35 mouse cellular contexts compared by ENCODE assay signal in genomic region chr5:30681970-30682369, GRCm38 (mm10). TPM values are rescaled to one million over a fixed set of nuclear protein-coding genes. Genes with fewer than 3 reads are reported as not detected.
"Had no signal": no experiment of that assay in that cellular context is flagged by ENCODE, and none has a peak within 500 bp of the region (broad histone marks: within the 10 kb centered on the region; RNA-seq: fewer than 3 reads in every experiment).

No protein-coding gene starts in this region.

- H3K9ac ChIP-seq: heart, embryonic 13.5 days; heart, embryonic 15.5 days; hindbrain, embryonic 12.5 days; hindbrain, embryonic 13.5 days; hindbrain, embryonic 14.5 days; hindbrain, embryonic 15.5 days; intestine, embryonic 15.5 days; kidney, embryonic 15.5 days had no signal

- H3K36me3 ChIP-seq: heart, embryonic 15.5 days; hindbrain, embryonic 12.5 days; hindbrain, embryonic 13.5 days; hindbrain, embryonic 15.5 days; intestine, embryonic 15.5 days had no signal

- H3K4me2 ChIP-seq: heart, embryonic 13.5 days; heart, embryonic 15.5 days; hindbrain, embryonic 12.5 days; hindbrain, embryonic 13.5 days; hindbrain, embryonic 14.5 days; hindbrain, embryonic 15.5 days; intestine, embryonic 15.5 days; kidney, embryonic 15.5 days had no signal

- H3K27ac ChIP-seq: heart, embryonic 10.5 days; heart, embryonic 13.5 days; heart, embryonic 15.5 days; hindbrain, embryonic 10.5 days; hindbrain, embryonic 12.5 days; hindbrain, embryonic 13.5 days; hindbrain, embryonic 14.5 days; hindbrain, embryonic 15.5 days; hindbrain, postnatal 0 days; intestine, embryonic 15.5 days; kidney, embryonic 15.5 days; kidney, postnatal 0 days; layer of hippocampus, adult 2 months; left cerebral cortex, adult 2 months had no signal

- H3K4me1 ChIP-seq: heart, embryonic 10.5 days; heart, embryonic 13.5 days; heart, embryonic 15.5 days; hindbrain, embryonic 12.5 days; hindbrain, embryonic 13.5 days; hindbrain, embryonic 15.5 days; intestine, embryonic 15.5 days; kidney, embryonic 15.5 days had no signal

- ATAC-seq: hindbrain, embryonic 16.5 days; hindbrain, postnatal 0 days; inflammation-experienced regulatory T-cells, adult 6 months; intestine, embryonic 15.5 days; intestine, embryonic 16.5 days; intestine, postnatal 0 days had no signal

- H3K9me3 ChIP-seq: heart, embryonic 10.5 days; heart, embryonic 13.5 days; heart, embryonic 15.5 days; hindbrain, embryonic 10.5 days; hindbrain, embryonic 12.5 days; hindbrain, embryonic 13.5 days; hindbrain, embryonic 15.5 days; intestine, embryonic 15.5 days; kidney, embryonic 15.5 days had no signal

- DNase-seq: heart, postnatal 10 days; heart, postnatal 14 days; heart, postnatal 36 days; heart, postnatal 4 days; kidney, adult 11 months; kidney, adult 18-20 months; kidney, adult 2 months; kidney, adult 8-10 months; kidney, adult 9 months; kidney, postnatal 10 days; kidney, postnatal 14 days; kidney, postnatal 25 days; kidney, postnatal 36 days; kidney, postnatal 4 days; layer of hippocampus, adult 9-11 months; layer of hippocampus, postnatal 36 days had no signal

- H3K4me3 ChIP-seq: heart, embryonic 10.5 days; heart, embryonic 13.5 days; heart, embryonic 15.5 days; hindbrain, embryonic 10.5 days; hindbrain, embryonic 12.5 days; hindbrain, embryonic 13.5 days; hindbrain, embryonic 15.5 days; intestine, embryonic 15.5 days; kidney, embryonic 15.5 days; layer of hippocampus, adult 2 months; left cerebral cortex, adult 2 months had no signal

- H3K27me3 ChIP-seq: heart, embryonic 13.5 days; heart, embryonic 15.5 days; hindbrain, embryonic 12.5 days; hindbrain, embryonic 13.5 days; hindbrain, embryonic 15.5 days; intestine, embryonic 15.5 days; kidney, embryonic 15.5 days had no signal

RNA-seq across cellular contexts. Expression of gene Dpysl5, which starts 29.4 kb away (rescaled TPM):
- total RNA-seq: hematopoietic stem cell, adult 5-6 weeks had no signal
